Mouse (Mus musculus) midbrain, embryonic 10.5 days (tissue): ENCODE measurements around the gene Gpr155. TPM values are rescaled to one million over a fixed set of nuclear protein-coding genes. Genes with fewer than 3 reads are reported as not detected.

Experiments used
- DNase-seq: peaks from one replicate; pipeline ENCODE4 v3.0.0-alpha.2; 2017; ENCODE audit warnings: low spot score
- H3K27ac ChIP-seq: fragments of 300-500 bp; sonication (generic); replicated peaks from 2 replicates; pipeline ENCODE4 v1.5.1; 2016; ENCODE audit warnings: mild to moderate bottlenecking
- H3K27me3 ChIP-seq: fragments of 300-500 bp; sonication (generic); 2 replicates; pipeline ENCODE4 v1.6.1; 2016; ENCODE audit warnings: low read depth, mild to moderate bottlenecking; ENCODE audit not compliant: poor library complexity, severe bottlenecking
- H3K36me3 ChIP-seq: fragments of 300-500 bp; sonication (generic); 2 replicates; pipeline ENCODE4 v1.6.1; 2016; ENCODE audit warnings: mild to moderate bottlenecking, moderate library complexity
- H3K4me1 ChIP-seq: fragments of 300-500 bp; sonication (generic); 2 replicates; pipeline ENCODE4 v1.6.1; 2016
- H3K4me3 ChIP-seq: fragments of 300-500 bp; sonication (generic); 2 replicates; pipeline ENCODE4 v1.5.1; 2016; ENCODE audit warnings: mild to moderate bottlenecking, moderate library complexity
- H3K9me3 ChIP-seq: fragments of 300-500 bp; sonication (generic); replicated peaks from 2 replicates; pipeline ENCODE4 v1.6.1; 2016; ENCODE audit warnings: mild to moderate bottlenecking
- WGBS: fragments of 180-500 bp; shearing (Covaris S2); methylation state at CpG from one replicate; pipeline ENCODE4 v1.1.7; 2016; 5-methylcytosine and 5-hydroxymethylcytosine counted together
- polyA plus RNA-seq: library from polyadenylated mRNA; unstranded; fragments of >200 nt; fragmentation: Nextera tagmentation; extraction: Ambion mirVana; gene quantifications from 2 replicates; pipeline ENCODE4 v1.2.1, GENCODE M21; 2016

Gpr155 gene
- polyA plus RNA-seq, 1 experiment from 2014 or later = 1.7 TPM

- H3K9me3 ChIP-seq = no peaks in the 10 kb centered on the region
- 86% methylated on average over 9 of the region's 9 CpGs for WGBS
- peaks cover 15% of the 10 kb centered on the region for H3K27me3 ChIP-seq
- DNase-seq = no peak
- no peak overlapping the region for H3K27ac ChIP-seq
- H3K36me3 ChIP-seq = no peaks in the 10 kb centered on the region
- H3K4me1 ChIP-seq = 0 out of 2 replicates have a peak, but pooled peaks cover under 1% of the 10 kb centered on the region
- H3K4me3 ChIP-seq = no peak overlapping the region
Measured at GRCm38 (mm10) chr2:73380298-73380975, 5.9 kb downstream of the Gpr155 start.

DNA sequence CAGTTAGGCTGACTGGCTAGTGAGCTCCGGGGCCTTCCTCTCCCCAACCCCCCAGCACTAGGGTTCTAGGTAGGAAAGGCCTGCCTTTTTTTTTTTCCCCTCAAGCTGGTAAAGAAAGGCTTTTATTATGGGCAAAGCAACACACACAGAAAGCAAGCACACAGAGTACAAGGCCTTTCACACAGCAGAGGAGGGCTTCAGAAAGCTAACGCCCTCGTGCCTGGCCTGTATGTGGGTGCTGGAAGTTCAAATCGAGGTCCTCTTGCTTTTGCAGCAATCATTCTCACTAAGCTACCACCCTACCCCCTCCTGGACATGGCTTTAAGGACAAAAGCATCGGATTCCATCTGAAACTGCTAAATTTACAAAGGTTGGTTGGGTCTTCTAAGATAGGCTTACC lies 6.7 kb downstream of the Gpr155 start:
- Histone ChIP-seq H3K9me3 (no peaks in the 10 kb centered on the region), H3K27ac (no peak overlapping the region), H3K4me1 (no peaks in the 10 kb centered on the region), H3K4me3 (no peak overlapping the region), H3K36me3 (no peaks in the 10 kb centered on the region), H3K27me3 (peaks cover 8% of the 10 kb centered on the region)
- WGBS = 78% methylated on average over 5 of the region's 5 CpGs
- DNase-seq = no peak

DNA sequence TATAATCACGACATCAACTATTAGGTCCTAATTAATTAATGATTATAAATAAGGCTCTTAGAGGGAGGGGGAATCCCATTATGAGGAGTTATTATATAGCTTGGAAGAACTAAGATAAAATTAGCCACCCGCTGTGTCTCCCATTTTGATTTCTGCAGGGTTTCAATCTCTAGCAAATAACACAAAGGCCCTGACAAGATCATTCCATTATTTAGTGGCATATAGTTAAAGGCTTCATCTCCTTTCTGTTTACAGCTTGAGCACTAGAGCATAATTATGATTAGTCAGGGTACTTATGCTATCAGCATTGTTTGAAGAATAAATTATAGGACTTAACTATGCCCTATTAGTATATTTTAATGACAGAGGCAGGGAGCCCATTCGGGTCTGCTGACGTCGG lies 8.0 kb downstream of the Gpr155 start:
- Histone ChIP-seq H3K27ac (no peak overlapping the region), H3K4me1 (no peaks in the 10 kb centered on the region), H3K9me3 (no peaks in the 10 kb centered on the region), H3K36me3 (no peaks in the 10 kb centered on the region), H3K27me3 (no peaks in the 10 kb centered on the region), H3K4me3 (no peak overlapping the region)
- WGBS = 94% methylated on average over 5 of the region's 5 CpGs
- DNase-seq = no peak

DNA sequence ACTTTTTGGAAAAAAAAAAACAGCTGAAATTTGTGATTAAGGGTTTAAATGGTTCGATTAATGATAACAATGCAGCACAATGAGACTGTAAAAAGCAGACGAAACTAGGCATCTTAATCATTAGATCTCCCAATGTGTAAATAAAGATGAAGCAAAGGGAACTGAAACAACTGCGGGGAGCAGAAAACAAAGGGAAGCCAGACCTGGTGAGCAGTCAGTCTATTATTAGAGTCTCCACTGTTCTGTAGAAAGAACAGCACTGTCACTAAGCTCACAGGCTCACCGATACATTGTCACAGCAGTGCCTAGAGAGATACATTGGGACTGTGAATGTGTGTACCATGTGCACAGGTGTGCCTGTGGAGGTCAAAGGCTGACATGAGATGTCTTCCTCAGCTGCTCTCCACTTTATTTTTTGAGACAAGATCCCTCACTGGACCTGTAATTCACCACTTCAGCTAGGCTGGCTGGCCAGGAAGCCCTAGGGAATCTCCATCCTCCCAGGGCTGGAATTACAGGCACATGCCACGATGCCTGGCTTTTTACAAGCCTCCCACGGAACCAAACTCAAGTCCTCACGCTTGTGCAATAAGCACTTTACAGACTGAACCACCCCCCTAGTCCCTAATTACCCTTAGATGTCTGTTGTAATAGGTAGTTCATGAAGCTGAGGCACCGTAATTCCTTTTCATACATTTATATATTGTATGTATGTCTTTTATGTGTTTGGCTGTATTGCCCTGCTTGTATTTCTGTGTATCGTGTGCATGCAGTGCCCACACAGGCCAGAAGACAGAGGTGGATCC lies 14.6 kb downstream of the Gpr155 start:
- Histone ChIP-seq H3K27ac (no peak overlapping the region), H3K36me3 (no peaks in the 10 kb centered on the region), H3K27me3 (no peaks in the 10 kb centered on the region), H3K9me3 (no peaks in the 10 kb centered on the region), H3K4me3 (no peak overlapping the region), H3K4me1 (peaks cover 3% of the 10 kb centered on the region; the same call in 1 of the 2 replicates)
- 79% methylated on average over 9 of the region's 9 CpGs for WGBS
- no peak for DNase-seq

DNA sequence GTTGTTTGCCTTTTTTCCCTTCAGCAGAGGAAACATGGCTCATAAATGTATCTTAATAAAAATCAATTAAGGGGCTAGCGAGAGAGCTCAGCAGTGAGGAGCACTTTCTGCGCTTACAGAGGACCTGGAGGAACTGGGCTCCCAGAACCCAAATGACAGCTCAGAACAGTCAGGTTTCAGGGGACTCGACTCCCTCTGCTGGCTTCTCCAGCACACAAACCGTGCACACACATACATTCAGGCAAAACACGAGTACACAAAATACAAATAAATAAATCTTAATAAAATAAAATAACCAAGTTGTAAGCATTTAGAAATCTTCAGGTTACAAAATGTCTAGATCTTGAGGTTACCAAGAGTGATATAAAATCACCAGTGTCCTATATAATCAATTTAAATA lies 22.9 kb downstream of the Gpr155 start:
- Histone ChIP-seq H3K36me3 (no peaks in the 10 kb centered on the region), H3K27me3 (no peaks in the 10 kb centered on the region), H3K4me3 (no peak overlapping the region), H3K4me1 (no peaks in the 10 kb centered on the region; the same call in 1 of the 2 replicates), H3K27ac (no peak overlapping the region), H3K9me3 (no peaks in the 10 kb centered on the region)
- DNase-seq = no peak
- WGBS = 80% methylated on average over 5 of the region's 5 CpGs

- Histone ChIP-seq H3K27me3 (no peaks in the 10 kb centered on the region), H3K4me3 (no peak overlapping the region), H3K36me3 (no peaks in the 10 kb centered on the region), H3K4me1 (no peaks in the 10 kb centered on the region), H3K9me3 (no peaks in the 10 kb centered on the region), H3K27ac (no peak overlapping the region)
- no peak for DNase-seq
- WGBS = 84% methylated on average over 2 of the region's 2 CpGs
Measured at GRCm38 (mm10) chr2:73360536-73360935, 25.8 kb downstream of the Gpr155 start.

- H3K36me3 ChIP-seq = no peaks in the 10 kb centered on the region
- H3K9me3 ChIP-seq = no peaks in the 10 kb centered on the region
- no peaks in the 10 kb centered on the region for H3K4me1 ChIP-seq
- no peak overlapping the region for H3K27ac ChIP-seq
- no peaks in the 10 kb centered on the region for H3K27me3 ChIP-seq
- WGBS = 94% methylated on average over 5 of the region's 5 CpGs
- H3K4me3 ChIP-seq = no peak overlapping the region
- DNase-seq = no peak
Measured at GRCm38 (mm10) chr2:73359941-73360340, 26.4 kb downstream of the Gpr155 start.

DNA sequence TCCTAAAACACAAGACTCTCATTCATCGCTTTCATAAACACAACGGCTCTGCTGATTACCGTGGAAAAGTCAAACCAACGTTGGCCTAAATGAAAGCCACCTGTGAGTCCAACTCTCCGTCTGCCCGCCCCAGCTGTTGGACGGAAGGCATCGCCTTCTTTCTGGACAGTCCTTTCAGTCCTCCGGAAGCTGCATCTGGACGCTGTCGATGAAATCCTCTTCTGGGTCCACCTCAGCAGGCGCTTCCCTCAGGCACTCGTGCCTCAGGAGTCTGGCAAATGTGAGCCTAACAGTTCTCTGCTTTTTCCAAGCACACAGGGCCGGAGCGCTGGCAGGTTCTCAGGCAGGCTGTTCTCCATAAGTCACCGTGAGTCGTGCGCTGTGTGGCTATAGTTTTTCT lies 29.4 kb downstream of the Gpr155 start:
- no peak for DNase-seq
- H3K4me1 ChIP-seq = peaks cover 2% of the 10 kb centered on the region; the same call in 1 of the 2 replicates
- WGBS = 75% methylated on average over 18 of the region's 18 CpGs
- no peaks in the 10 kb centered on the region for H3K27me3 ChIP-seq
- no peaks in the 10 kb centered on the region for H3K36me3 ChIP-seq
- no peaks in the 10 kb centered on the region for H3K9me3 ChIP-seq
- no peak overlapping the region for H3K4me3 ChIP-seq
- H3K27ac ChIP-seq = no peak overlapping the region

GRCm38 (mm10) chr2:73351927-73352374 lies 34.4 kb downstream of the Gpr155 start:
- Histone ChIP-seq H3K9me3 (no peaks in the 10 kb centered on the region), H3K4me3 (no peak overlapping the region), H3K27ac (no peak overlapping the region), H3K4me1 (peaks cover 10% of the 10 kb centered on the region; the same call in 1 of the 2 replicates), H3K27me3 (no peaks in the 10 kb centered on the region), H3K36me3 (no peaks in the 10 kb centered on the region)
- 74% methylated on average over 7 of the region's 7 CpGs for WGBS
- no peak for DNase-seq

DNA sequence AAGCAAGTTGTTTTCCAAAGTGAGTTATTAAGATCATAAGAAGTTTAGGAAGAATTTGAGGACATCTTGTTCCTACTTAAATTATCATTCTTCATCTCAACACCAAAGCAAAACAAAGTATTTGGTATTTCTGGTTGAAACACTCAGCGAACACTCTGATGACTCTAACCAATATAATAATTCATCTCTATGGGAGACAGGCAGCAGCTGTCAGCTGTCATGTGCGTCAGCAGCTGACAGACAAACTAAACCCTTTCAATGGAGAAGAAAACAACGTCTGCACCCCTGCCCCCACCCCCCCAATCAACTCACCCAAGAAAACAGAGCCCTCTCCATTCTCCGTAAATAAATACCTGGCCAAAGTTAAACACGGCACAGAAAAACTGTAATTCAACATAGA lies 34.9 kb downstream of the Gpr155 start:
- peaks cover 10% of the 10 kb centered on the region; the same call in 1 of the 2 replicates for H3K4me1 ChIP-seq
- WGBS = 72% methylated on average over 5 of the region's 5 CpGs
- no peak for DNase-seq
- no peaks in the 10 kb centered on the region for H3K36me3 ChIP-seq
- no peaks in the 10 kb centered on the region for H3K27me3 ChIP-seq
- H3K9me3 ChIP-seq = no peaks in the 10 kb centered on the region
- no peak overlapping the region for H3K27ac ChIP-seq
- no peak overlapping the region for H3K4me3 ChIP-seq

GRCm38 (mm10) chr2:73348221-73348620 lies 38.2 kb downstream of the Gpr155 start:
- H3K4me1 ChIP-seq = peaks cover 10% of the 10 kb centered on the region; the same call in 1 of the 2 replicates
- WGBS = 95% methylated on average over 6 of the region's 6 CpGs
- no peak overlapping the region for H3K27ac ChIP-seq
- no peak for DNase-seq
- no peaks in the 10 kb centered on the region for H3K27me3 ChIP-seq
- H3K4me3 ChIP-seq = no peak overlapping the region
- H3K36me3 ChIP-seq = no peaks in the 10 kb centered on the region
- no peaks in the 10 kb centered on the region for H3K9me3 ChIP-seq

- WGBS = 85% methylated on average over 9 of the region's 9 CpGs
- Histone ChIP-seq H3K27ac (no peak overlapping the region), H3K36me3 (no peaks in the 10 kb centered on the region), H3K4me3 (no peak overlapping the region), H3K27me3 (no peaks in the 10 kb centered on the region), H3K4me1 (peaks cover 10% of the 10 kb centered on the region; the same call in 1 of the 2 replicates), H3K9me3 (no peaks in the 10 kb centered on the region)
- no peak for DNase-seq
Measured at GRCm38 (mm10) chr2:73347766-73348165, 38.6 kb downstream of the Gpr155 start.

DNA sequence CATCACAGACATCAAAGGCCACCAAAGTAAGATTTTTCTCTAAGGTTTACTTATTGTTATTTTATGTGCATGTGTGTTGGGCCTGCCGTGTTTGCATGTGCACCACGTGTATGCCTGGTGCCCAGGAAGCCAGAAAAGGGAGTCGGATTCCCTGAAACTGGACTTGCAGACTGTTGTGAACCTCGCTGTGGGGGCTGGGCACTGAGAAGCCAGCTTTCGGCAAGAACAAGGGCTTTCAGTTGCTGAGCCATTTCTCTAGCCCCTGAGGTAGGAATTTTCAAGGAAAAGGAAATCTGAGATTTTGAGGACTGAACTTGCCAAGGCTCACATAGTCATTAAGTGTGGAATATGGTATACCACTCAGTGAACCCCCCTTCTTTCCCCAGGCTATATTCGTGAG lies 39.2 kb downstream of the Gpr155 start:
- no peak for DNase-seq
- Histone ChIP-seq H3K36me3 (no peaks in the 10 kb centered on the region), H3K4me1 (peaks cover 9% of the 10 kb centered on the region; the same call in 1 of the 2 replicates), H3K9me3 (no peaks in the 10 kb centered on the region), H3K4me3 (no peak overlapping the region), H3K27ac (no peak overlapping the region), H3K27me3 (no peaks in the 10 kb centered on the region)
- 79% methylated on average over 6 of the region's 6 CpGs for WGBS
